Mouse (Mus musculus) megakaryocyte progenitor cell, adult 5-6 weeks (primary cell): Measurements from ENCODE around the gene Ccdc110. TPM values are rescaled to one million over a fixed set of nuclear protein-coding genes. Genes with fewer than 3 reads are reported as not detected.

Source experiments
- ATAC-seq: replicated peaks from 2 replicates; pipeline ENCODE4 v1.8.0; 2016; ENCODE audit warnings: mild to moderate bottlenecking, moderate TSS enrichment, inconsistent platforms; ENCODE audit not compliant: poor library complexity
- total RNA-seq, 2 experiments: library from RNA; stranded (forward) in 1 of 2; stranded (reverse) in 1 of 2; fragments of 157-497, 149-512 nt in 1 of 2; fragments of 200-1000 nt in 1 of 2; gene quantifications; 2 replicates each; pipeline versions ENCODE4 v1.2.3 to v1.2.4; 2015 to 2017

The Ccdc110 gene
- total RNA-seq (2015) (not detected in 2 replicates), total RNA-seq (2017) (not detected in 2 replicates)

GRCm38 (mm10) chr8:45934582-45935014 is at the start of gene Ccdc110:
Ccdc110 (plus strand) TSS chr8:45934619.
- ATAC-seq: peak; percentile 100

GRCm38 (mm10) chr8:45885202-45885685 is 49.2 kb upstream of the Ccdc110 start, which contains the start of gene Pdlim3:
Pdlim3 (plus strand) TSS chr8:45885461.
- ATAC-seq: no peak

- ATAC-seq: no peak
These were observed 48.6 kb upstream of the Ccdc110 start for GRCm38 (mm10) chr8:45885775-45886174.

- no peak for ATAC-seq
These were observed 44.7 kb upstream of the Ccdc110 start for GRCm38 (mm10) chr8:45889737-45890136.

- no peak for ATAC-seq
These were observed 37.8 kb upstream of the Ccdc110 start for GRCm38 (mm10) chr8:45896590-45896989.

- ATAC-seq: peak; percentile 100
These were observed 34.6 kb upstream of the Ccdc110 start for GRCm38 (mm10) chr8:45899783-45900182.

- no peak for ATAC-seq
These were observed 32.8 kb upstream of the Ccdc110 start for GRCm38 (mm10) chr8:45901626-45902025.

- ATAC-seq: no peak
These were observed 30.8 kb upstream of the Ccdc110 start for GRCm38 (mm10) chr8:45903659-45904058.

GRCm38 (mm10) chr8:45905591-45906250 is 28.7 kb upstream of the Ccdc110 start:
- ATAC-seq: no peak

GRCm38 (mm10) chr8:45906251-45906619 is 28.2 kb upstream of the Ccdc110 start:
- no peak for ATAC-seq

GRCm38 (mm10) chr8:45913707-45914106 is 20.7 kb upstream of the Ccdc110 start:
- ATAC-seq: no peak

GRCm38 (mm10) chr8:45916496-45916895 is 17.9 kb upstream of the Ccdc110 start:
- ATAC-seq: no peak

GRCm38 (mm10) chr8:45917040-45917679 is 17.3 kb upstream of the Ccdc110 start:
- no peak for ATAC-seq

GRCm38 (mm10) chr8:45918891-45919290 is 15.5 kb upstream of the Ccdc110 start:
- no peak for ATAC-seq

- no peak for ATAC-seq
These were observed 14.0 kb upstream of the Ccdc110 start for GRCm38 (mm10) chr8:45920392-45920791.

- no peak for ATAC-seq
These were observed 12.3 kb upstream of the Ccdc110 start for GRCm38 (mm10) chr8:45922116-45922515.

GRCm38 (mm10) chr8:45936986-45937385 is 2.6 kb downstream of the Ccdc110 start:
- no peak for ATAC-seq

- no peak for ATAC-seq
These were observed 11.9 kb downstream of the Ccdc110 start for GRCm38 (mm10) chr8:45946283-45946682.

GRCm38 (mm10) chr8:45950622-45951021 is 16.2 kb downstream of the Ccdc110 start:
- no peak for ATAC-seq

GRCm38 (mm10) chr8:45970894-45971293 is 36.5 kb downstream of the Ccdc110 start:
- no peak for ATAC-seq

GRCm38 (mm10) chr8:45973988-45974505 is 39.6 kb downstream of the Ccdc110 start:
- ATAC-seq: no peak
